Comparison of ENCODE assay signal across 12 mouse cellular contexts in the genomic region with DNA sequence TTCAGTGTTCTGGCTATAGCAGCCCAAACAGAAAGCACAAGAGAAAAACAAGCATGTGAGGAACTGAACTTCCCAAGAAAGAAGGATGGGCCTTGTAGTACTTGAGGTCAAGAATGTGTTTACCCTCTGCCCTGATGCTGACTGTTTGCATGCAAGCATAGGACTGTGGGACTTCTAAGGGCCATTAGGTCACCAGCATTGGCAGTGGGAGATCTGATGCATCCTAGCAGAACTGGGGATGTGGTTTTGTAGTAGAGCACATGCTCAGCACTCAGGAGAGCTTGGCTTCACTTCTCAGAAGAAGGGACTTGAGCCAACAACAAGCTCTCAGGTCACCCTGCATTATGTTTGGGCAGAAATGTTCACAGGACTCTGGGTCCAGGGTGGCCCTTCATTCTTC.
A peak's percentile ranks its signal among the peaks of the same experiment; 100 is the strongest.
DNase-seq lines count a peak whose midpoint lies in the region; ATAC-seq and TF ChIP-seq lines count a peak whose summit lies in the region.
"Had no signal": no experiment of that assay in that cellular context is flagged by ENCODE, and none has a peak within 500 bp of the region (broad histone marks: within the 10 kb centered on the region; RNA-seq: fewer than 3 reads in every experiment).

No protein-coding gene starts in this region.

- peaks cover 3% of the 10 kb centered on the region; the same call in 1 of the 2 replicates for H3K4me1 ChIP-seq in kidney, embryonic 14.5 days (ENCODE audit: control insufficient read depth, insufficient read depth, low read length)
- H3K4me1 ChIP-seq in brown adipose tissue, adult 24 weeks (ENCODE audit: control insufficient read depth, insufficient read depth, insufficient read length, low read length), result peaks cover 3% of the 10 kb centered on the region; the same call in 1 of the 2 replicates
- peaks cover 16% of the 10 kb centered on the region; the same call in 1 of the 2 replicates for H3K4me1 ChIP-seq in kidney, embryonic 16.5 days (ENCODE audit: insufficient read depth, low read length)
- no peaks in the 10 kb centered on the region for H3K4me1 ChIP-seq in lung, postnatal 0 days (ENCODE audit: insufficient read depth, low read depth, low read length)
- H3K4me1 ChIP-seq in forebrain, embryonic 13.5 days, result peaks cover 29% of the 10 kb centered on the region
- H3K4me1 ChIP-seq: liver, embryonic 15.5 days had no signal

- H3K9ac ChIP-seq in kidney, embryonic 14.5 days (ENCODE audit: low read depth, low read length), result no peak overlapping the region
- no peak overlapping the region for H3K9ac ChIP-seq in kidney, embryonic 16.5 days (replicated peaks; ENCODE audit: low read length)
- no peak overlapping the region for H3K9ac ChIP-seq in lung, postnatal 0 days (replicated peaks; ENCODE audit: low read depth)
- H3K9ac ChIP-seq in forebrain, embryonic 13.5 days, result no peak overlapping the region
- H3K9ac ChIP-seq: hindbrain, embryonic 14.5 days; liver, embryonic 15.5 days had no signal

- DNase-seq in kidney, adult 11 months, result peak; percentile 62
- DNase-seq in lung, postnatal 0 days (ENCODE audit: low spot score), result no peak
- no peak for DNase-seq in left cerebral cortex, postnatal 10 days (ENCODE audit: extremely low spot score in 1 of 2, low spot score in 2 of 2)
- no peak for DNase-seq in left cerebral cortex, adult 8-10 months (ENCODE audit: low spot score in 2 of 2)
- DNase-seq: cerebellum, postnatal 14 days; thymus, postnatal 14 days had no signal

- H3K27ac ChIP-seq in kidney, embryonic 14.5 days (ENCODE audit: low read depth, low read length), result no peak overlapping the region; the same call in 1 of the 2 replicates
- H3K27ac ChIP-seq in brown adipose tissue, adult 24 weeks (replicated peaks; ENCODE audit: low read depth, low read length), result peak overlapping the region; percentile 46; the same call in 1 of the 2 replicates
- peak overlapping the region; percentile 62 for H3K27ac ChIP-seq in kidney, embryonic 16.5 days (ENCODE audit: low read length)
- no peak overlapping the region for H3K27ac ChIP-seq in lung, postnatal 0 days (ENCODE audit: low read length)
- H3K27ac ChIP-seq in forebrain, embryonic 13.5 days, result no peak overlapping the region
- H3K27ac ChIP-seq: hindbrain, embryonic 14.5 days; liver, embryonic 15.5 days had no signal

- no peak overlapping the region for H3K4me2 ChIP-seq in kidney, embryonic 14.5 days (replicated peaks; ENCODE audit: low read depth, low read length)
- no peak overlapping the region for H3K4me2 ChIP-seq in kidney, embryonic 16.5 days (replicated peaks; ENCODE audit: low read depth, low read length)
- no peak overlapping the region for H3K4me2 ChIP-seq in lung, postnatal 0 days (replicated peaks; ENCODE audit: low read depth, low read length)
- no peak overlapping the region for H3K4me2 ChIP-seq in forebrain, embryonic 13.5 days
- H3K4me2 ChIP-seq: hindbrain, embryonic 14.5 days; liver, embryonic 15.5 days had no signal

- intact Hi-C loops in left cerebral cortex, postnatal 10 days (cut with DNase I), result no loop called here

- no peak for TF ChIP-seq CTCF in lung, postnatal 0 days (IDR thresholded peaks at IDR 0.05)

- no peak for ATAC-seq in kidney, embryonic 14.5 days (ENCODE audit: low FRiP score, low TSS enrichment)
- ATAC-seq in kidney, embryonic 16.5 days (ENCODE audit: low FRiP score, low TSS enrichment), result 0 out of 2 replicates have a peak, but pooled peaks have one; percentile 20
- peak; percentile 52 for ATAC-seq in lung, postnatal 0 days
- no peak for ATAC-seq in forebrain, embryonic 13.5 days

- H3K36me3 ChIP-seq in kidney, embryonic 14.5 days (ENCODE audit: control insufficient read depth, insufficient read depth, low read length), result no peaks in the 10 kb centered on the region
- H3K36me3 ChIP-seq in kidney, embryonic 16.5 days (ENCODE audit: insufficient read depth, low read length), result no peaks in the 10 kb centered on the region
- no peaks in the 10 kb centered on the region for H3K36me3 ChIP-seq in lung, postnatal 0 days (ENCODE audit: insufficient read depth, low read length)
- H3K36me3 ChIP-seq in forebrain, embryonic 13.5 days (ENCODE audit: poor library complexity, severe bottlenecking), result no peaks in the 10 kb centered on the region
- H3K36me3 ChIP-seq: liver, embryonic 15.5 days had no signal

- H3K9me3 ChIP-seq in kidney, embryonic 14.5 days (ENCODE audit: control insufficient read depth, low read length), result no peaks in the 10 kb centered on the region
- no peaks in the 10 kb centered on the region for H3K9me3 ChIP-seq in kidney, embryonic 16.5 days (ENCODE audit: low read length)
- no peaks in the 10 kb centered on the region for H3K9me3 ChIP-seq in lung, postnatal 0 days (ENCODE audit: low read length)
- no peaks in the 10 kb centered on the region for H3K9me3 ChIP-seq in forebrain, embryonic 13.5 days (replicated peaks)
- H3K9me3 ChIP-seq: liver, embryonic 15.5 days had no signal

- no peak overlapping the region for H3K4me3 ChIP-seq in kidney, embryonic 14.5 days (ENCODE audit: low read length)
- H3K4me3 ChIP-seq in brown adipose tissue, adult 24 weeks (ENCODE audit: insufficient read depth, low read depth, low read length), result no peak overlapping the region
- H3K4me3 ChIP-seq in kidney, embryonic 16.5 days (ENCODE audit: low read length), result no peak overlapping the region
- no peak overlapping the region for H3K4me3 ChIP-seq in lung, postnatal 0 days (ENCODE audit: low read depth, low read length)
- no peak overlapping the region for H3K4me3 ChIP-seq in forebrain, embryonic 13.5 days
- H3K4me3 ChIP-seq: liver, embryonic 15.5 days had no signal

- no peak for TF ChIP-seq EP300 in lung, postnatal 0 days (IDR thresholded peaks at IDR 0.05)

- H3K27me3 ChIP-seq in kidney, embryonic 14.5 days (ENCODE audit: control insufficient read depth, insufficient read depth, low read length), result no peaks in the 10 kb centered on the region
- no peaks in the 10 kb centered on the region for H3K27me3 ChIP-seq in kidney, embryonic 16.5 days (ENCODE audit: insufficient read depth, low read length)
- H3K27me3 ChIP-seq in lung, postnatal 0 days (replicated peaks; ENCODE audit: insufficient read depth, low read length), result no peaks in the 10 kb centered on the region
- peaks cover 20% of the 10 kb centered on the region for H3K27me3 ChIP-seq in forebrain, embryonic 13.5 days
- H3K27me3 ChIP-seq: liver, embryonic 15.5 days had no signal

Comparison
In these comparisons a context has a peak if more than half of its experiments do, and no peak if none do; other contexts are left out.
1. ATAC-seq: peak in kidney, embryonic 16.5 days (single experiment) and lung, postnatal 0 days (single experiment); none in kidney, embryonic 14.5 days (single experiment) and forebrain, embryonic 13.5 days (single experiment).
2. H3K27ac ChIP-seq: peak in brown adipose tissue, adult 24 weeks (single experiment) and kidney, embryonic 16.5 days (single experiment); none in kidney, embryonic 14.5 days (single experiment), lung, postnatal 0 days (single experiment) and forebrain, embryonic 13.5 days (single experiment).